In genomic region chr16:90809975-90810715, GRCm38 (mm10) we compare ENCODE assay signal across 7 mouse cellular contexts. TPM values are rescaled to one million over a fixed set of nuclear protein-coding genes. Genes with fewer than 3 reads are reported as not detected.
DNase-seq lines count a peak whose midpoint lies in the region; ATAC-seq and TF ChIP-seq lines count a peak whose summit lies in the region.

Gene Urb1 (minus strand): TSS chr16:90810413.

- peak; percentile 100 for DNase-seq in adrenal gland, postnatal 25 days
- peak; percentile 98 to 100 for DNase-seq in heart, adult 18-20 months
- peak; percentile 99 for DNase-seq in kidney, adult 2 months
- DNase-seq in spleen, adult 2 months (ENCODE audit: low read depth in 1 of 2, low spot score in 2 of 2): peak; percentile 91 to 100

- TF ChIP-seq POLR2A in kidney, adult 2 months (IDR thresholded peaks at IDR 0.05; ENCODE audit: low read depth, low read length): no peak
- no peak for TF ChIP-seq POLR2A in spleen, adult 2 months (IDR thresholded peaks at IDR 0.05; ENCODE audit: low read depth, low read length)

- H3K4me2 ChIP-seq in embryonic facial prominence, embryonic 12.5 days (replicated peaks): peak within 1 kb of the TSS; percentile 61
- H3K4me2 ChIP-seq in limb, embryonic 12.5 days: peak within 1 kb of the TSS; percentile 82
- peak within 1 kb of the TSS; percentile 93 for H3K4me2 ChIP-seq in midbrain, embryonic 15.5 days

- H3K27me3 ChIP-seq in embryonic facial prominence, embryonic 12.5 days: no peaks in the 10 kb centered on the region
- H3K27me3 ChIP-seq in kidney, adult 2 months (replicated peaks; ENCODE audit: control insufficient read depth, insufficient read depth, low read length): no peaks in the 10 kb centered on the region
- H3K27me3 ChIP-seq in limb, embryonic 12.5 days: no peaks in the 10 kb centered on the region
- H3K27me3 ChIP-seq in midbrain, embryonic 15.5 days (replicated peaks): no peaks in the 10 kb centered on the region
- no peaks in the 10 kb centered on the region for H3K27me3 ChIP-seq in spleen, adult 2 months (ENCODE audit: control insufficient read depth, insufficient read depth, low read length)

- H3K9ac ChIP-seq in embryonic facial prominence, embryonic 12.5 days: peak within 1 kb of the TSS; percentile 41
- peak within 1 kb of the TSS; percentile 47; the same call in 1 of the 2 replicates for H3K9ac ChIP-seq in limb, embryonic 12.5 days (replicated peaks)
- H3K9ac ChIP-seq in midbrain, embryonic 15.5 days: peak within 1 kb of the TSS; percentile 65

- peak within 1 kb of the TSS; percentile 60; the same call in 1 of the 2 replicates for H3K27ac ChIP-seq in embryonic facial prominence, embryonic 12.5 days
- H3K27ac ChIP-seq in kidney, adult 2 months (ENCODE audit: insufficient read depth, low read depth, low read length): peak within 1 kb of the TSS; percentile 56
- peak within 1 kb of the TSS; percentile 37; the same call in 1 of the 2 replicates for H3K27ac ChIP-seq in limb, embryonic 12.5 days
- peak within 1 kb of the TSS; percentile 75 for H3K27ac ChIP-seq in midbrain, embryonic 15.5 days
- H3K27ac ChIP-seq in spleen, adult 2 months (ENCODE audit: insufficient read depth, low read length): peak within 1 kb of the TSS; percentile 33; the same call in 1 of the 2 replicates

- H3K36me3 ChIP-seq in embryonic facial prominence, embryonic 12.5 days: peaks cover 2% of the 10 kb centered on the region; the same call in 1 of the 2 replicates
- H3K36me3 ChIP-seq in kidney, adult 2 months (ENCODE audit: control insufficient read depth, insufficient read depth, low read length): no peaks in the 10 kb centered on the region
- H3K36me3 ChIP-seq in limb, embryonic 12.5 days: peaks cover 11% of the 10 kb centered on the region; the same call in 1 of the 2 replicates
- no peaks in the 10 kb centered on the region for H3K36me3 ChIP-seq in midbrain, embryonic 15.5 days (replicated peaks)
- no peaks in the 10 kb centered on the region for H3K36me3 ChIP-seq in spleen, adult 2 months (ENCODE audit: control insufficient read depth, insufficient read depth, low read length)

- peak; percentile 89 for ATAC-seq in embryonic facial prominence, embryonic 12.5 days (ENCODE audit: insufficient number of reproducible peaks, insufficient read depth, low FRiP score, low TSS enrichment)
- peak; percentile 91 for ATAC-seq in limb, embryonic 12.5 days (ENCODE audit: insufficient number of reproducible peaks, insufficient read depth, low FRiP score, low TSS enrichment, low read depth)
- ATAC-seq in midbrain, embryonic 15.5 days (replicated peaks): peak; percentile 95

- no peaks in the 10 kb centered on the region for H3K9me3 ChIP-seq in embryonic facial prominence, embryonic 12.5 days
- H3K9me3 ChIP-seq in limb, embryonic 12.5 days: no peaks in the 10 kb centered on the region
- H3K9me3 ChIP-seq in midbrain, embryonic 15.5 days: no peaks in the 10 kb centered on the region

- peak within 1 kb of the TSS; percentile 68 for H3K4me3 ChIP-seq in embryonic facial prominence, embryonic 12.5 days
- peak within 1 kb of the TSS; percentile 91 for H3K4me3 ChIP-seq in kidney, adult 2 months (ENCODE audit: insufficient read depth, low read depth, low read length)
- peak within 1 kb of the TSS; percentile 82 for H3K4me3 ChIP-seq in limb, embryonic 12.5 days (replicated peaks)
- H3K4me3 ChIP-seq in midbrain, embryonic 15.5 days: peak within 1 kb of the TSS; percentile 89
- H3K4me3 ChIP-seq in spleen, adult 2 months (ENCODE audit: extremely low read depth, insufficient read depth, insufficient read length): peak within 1 kb of the TSS; percentile 92

- TF ChIP-seq CTCF in kidney, adult 2 months (conservative IDR thresholded peaks at IDR 0.05; ENCODE audit: insufficient read depth, insufficient read length, low read depth, low read length): no peak
- no peak for TF ChIP-seq CTCF in spleen, adult 2 months (IDR thresholded peaks at IDR 0.05; ENCODE audit: extremely low read depth, insufficient read depth, insufficient read length, insufficient replicate concordance)

- WGBS in embryonic facial prominence, embryonic 12.5 days: under 1% methylated on average over 47 of the region's 47 CpGs
- WGBS in kidney, adult 2 months: 1% methylated on average over 47 of the region's 47 CpGs
- under 1% methylated on average over 46 of the region's 47 CpGs for WGBS in limb, embryonic 12.5 days
- WGBS in midbrain, embryonic 15.5 days: 1% methylated on average over 47 of the region's 47 CpGs
- WGBS in spleen, adult 2 months: under 1% methylated on average over 47 of the region's 47 CpGs

- peaks cover 14% of the 10 kb centered on the region; the same call in 1 of the 2 replicates for H3K4me1 ChIP-seq in embryonic facial prominence, embryonic 12.5 days
- no peaks in the 10 kb centered on the region for H3K4me1 ChIP-seq in kidney, adult 2 months (ENCODE audit: control insufficient read depth, insufficient read depth, low read length)
- H3K4me1 ChIP-seq in limb, embryonic 12.5 days (replicated peaks): peaks cover 21% of the 10 kb centered on the region
- peaks cover 21% of the 10 kb centered on the region for H3K4me1 ChIP-seq in midbrain, embryonic 15.5 days
- peaks cover 2% of the 10 kb centered on the region; the same call in 1 of the 2 replicates for H3K4me1 ChIP-seq in spleen, adult 2 months (ENCODE audit: control insufficient read depth, insufficient read depth, insufficient read length)

RNA-seq across cellular contexts. Expression of gene Urb1, which starts in this region (rescaled TPM):
- 14.3 and 17.2 TPM in 2 replicates for total RNA-seq in adrenal gland, postnatal 25 days (2021)
- 12.6 and 13.6 TPM in 2 replicates for polyA plus RNA-seq in embryonic facial prominence, embryonic 12.5 days (2016; fragmentation: Nextera tagmentation; extraction: Ambion mirVana)
- total RNA-seq in heart, adult 18-20 months (2021): 1 to 10 TPM; 5.5 to 7.3 TPM
- 2.7 and 3.2 TPM in 2 replicates for polyA plus RNA-seq in kidney, adult 2 months (2012; rRNA removed)
- polyA plus RNA-seq in limb, embryonic 12.5 days (2016; fragmentation: Nextera tagmentation; extraction: Ambion mirVana): 12.7 and 15.0 TPM in 2 replicates
- 9.8 and 10.4 TPM in 2 replicates for polyA plus RNA-seq in midbrain, embryonic 15.5 days (2015; fragmentation: Nextera tagmentation; extraction: Ambion mirVana)
- 6.0 and 6.4 TPM in 2 replicates for polyA plus RNA-seq in spleen, adult 2 months (2012; rRNA removed)

Comparison
In these comparisons a context has a peak if more than half of its experiments do, and no peak if none do; other contexts are left out.
1. Peak in every context shown above with its lines: DNase-seq, ATAC-seq, H3K4me3 ChIP-seq and H3K27ac ChIP-seq.